Mouse (Mus musculus): ENCODE data around the gene Rsbn1l.

DNA sequence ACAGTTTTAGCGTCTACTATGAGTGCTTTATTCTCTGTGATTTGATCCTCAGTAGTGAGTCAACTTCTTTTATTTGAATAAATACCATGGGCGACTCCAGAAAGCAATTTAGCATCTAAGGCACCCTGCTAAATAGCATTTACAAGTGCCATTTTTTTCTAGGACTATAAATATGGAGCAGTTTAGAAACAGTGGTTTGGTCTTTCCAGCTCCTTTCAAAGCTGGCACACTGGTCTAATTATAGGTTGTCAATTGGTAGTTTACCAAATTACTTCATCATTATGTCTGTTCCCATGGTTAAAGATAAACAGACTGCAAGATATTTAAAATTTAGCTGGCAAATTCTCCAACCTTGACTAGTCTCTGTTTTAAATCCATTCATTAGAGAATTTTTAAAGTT is 112.4 kb downstream of the Rsbn1l start:
- TF ChIP-seq CTCF (IDR thresholded peaks at IDR 0.05; ENCODE audit: borderline replicate concordance, insufficient read depth, low read depth, low read length) (no peak), POLR2A (IDR thresholded peaks at IDR 0.05; ENCODE audit: borderline replicate concordance, insufficient read depth, low read length) (no peak)
